Mouse (Mus musculus) E14TG2a.4 (cell line): ENCODE results near the gene Rpl29.

Experiments used
- CTCF ChIP-seq: conservative IDR thresholded peaks from 2 replicates; pipeline ENCODE4 v1.5.1; 2014; ENCODE audit warnings: low read length
- NANOG ChIP-seq: IDR thresholded peaks from 2 replicates; pipeline ENCODE4 v1.6.1; 2014; ENCODE audit warnings: borderline replicate concordance, low read length, mixed read lengths
- POU5F1 ChIP-seq: IDR thresholded peaks from 2 replicates; pipeline ENCODE4 v1.6.1; 2014; ENCODE audit warnings: low read length, borderline replicate concordance

- TF ChIP-seq CTCF (no peak), NANOG (no peak), POU5F1 (no peak)
These were observed 32.6 kb downstream of the Rpl29 start for GRCm38 (mm10) chr9:106461641-106462429.
